Mouse (Mus musculus): ENCODE results near the gene Btrc. TPM values are rescaled to one million over a fixed set of nuclear protein-coding genes. Genes with fewer than 3 reads are reported as not detected.
A peak's percentile ranks its signal among the peaks of the same experiment; 100 is the strongest.

Gene Btrc
- polyA plus RNA-seq, 1 experiment from 2014 or later, result 63.7 TPM

- Histone ChIP-seq H3K36me3 (no peaks in the 10 kb centered on the region), H3K4me1 (replicated peaks) (peaks cover 25% of the 10 kb centered on the region), H3K9me3 (no peaks in the 10 kb centered on the region), H3K4me2 (no peak overlapping the region), H3K9ac (no peak overlapping the region), H3K4me3 (no peak overlapping the region), H3K27ac (replicated peaks) (peak overlapping the region; percentile 60), H3K27me3 (no peaks in the 10 kb centered on the region)
- 45% methylated on average over 15 of the region's 15 CpGs for WGBS
- ATAC-seq (ENCODE audit: low FRiP score, low read depth), result no peak
Measured at GRCm38 (mm10) chr19:45565925-45566715, 202.6 kb downstream of the Btrc start.

GRCm38 (mm10) chr19:45567367-45567766 is 203.8 kb downstream of the Btrc start:
- Histone ChIP-seq H3K9ac (no peak overlapping the region), H3K36me3 (peaks cover 4% of the 10 kb centered on the region; the same call in 1 of the 2 replicates), H3K9me3 (no peaks in the 10 kb centered on the region), H3K27me3 (no peaks in the 10 kb centered on the region), H3K4me2 (no peak overlapping the region), H3K4me1 (replicated peaks) (peaks cover 20% of the 10 kb centered on the region), H3K4me3 (no peak overlapping the region), H3K27ac (replicated peaks) (no peak overlapping the region)
- WGBS, result 35% methylated on average over 14 of the region's 14 CpGs
- no peak for ATAC-seq (ENCODE audit: low FRiP score, low read depth)

- Histone ChIP-seq H3K27me3 (no peaks in the 10 kb centered on the region), H3K9me3 (no peaks in the 10 kb centered on the region), H3K4me1 (replicated peaks) (peaks cover 16% of the 10 kb centered on the region), H3K9ac (no peak overlapping the region), H3K27ac (replicated peaks) (0 out of 2 replicates have a peak overlapping the region, but pooled peaks have one; percentile 22), H3K36me3 (peaks cover 14% of the 10 kb centered on the region), H3K4me2 (no peak overlapping the region), H3K4me3 (no peak overlapping the region)
- 76% methylated on average over 6 of the region's 6 CpGs for WGBS
- no peak for ATAC-seq (ENCODE audit: low FRiP score, low read depth)
Measured at GRCm38 (mm10) chr19:45573033-45573432, 209.5 kb downstream of the Btrc start.

- Histone ChIP-seq H3K4me1 (replicated peaks) (peaks cover 16% of the 10 kb centered on the region), H3K9ac (no peak overlapping the region), H3K27ac (replicated peaks) (peak overlapping the region; percentile 38; the same call in 1 of the 2 replicates), H3K4me3 (no peak overlapping the region), H3K4me2 (no peak overlapping the region), H3K9me3 (no peaks in the 10 kb centered on the region), H3K36me3 (peaks cover 23% of the 10 kb centered on the region), H3K27me3 (no peaks in the 10 kb centered on the region)
- WGBS, result 23% methylated on average over 6 of the region's 6 CpGs
- peak; percentile 63; the same call in 1 of the 2 replicates for ATAC-seq (ENCODE audit: low FRiP score, low read depth)
Measured at GRCm38 (mm10) chr19:45573861-45574267, 210.3 kb downstream of the Btrc start.

GRCm38 (mm10) chr19:45574339-45574898 is 210.9 kb downstream of the Btrc start:
- H3K4me1 ChIP-seq (replicated peaks), result peaks cover 16% of the 10 kb centered on the region
- no peak overlapping the region for H3K4me2 ChIP-seq
- no peak overlapping the region for H3K9ac ChIP-seq
- ATAC-seq (ENCODE audit: low FRiP score, low read depth), result no peak
- no peaks in the 10 kb centered on the region for H3K27me3 ChIP-seq
- peaks cover 26% of the 10 kb centered on the region for H3K36me3 ChIP-seq
- no peaks in the 10 kb centered on the region for H3K9me3 ChIP-seq
- 88% methylated on average over 7 of the region's 7 CpGs for WGBS
- H3K4me3 ChIP-seq, result no peak overlapping the region
- H3K27ac ChIP-seq (replicated peaks), result 0 out of 2 replicates have a peak overlapping the region, but pooled peaks have one; percentile 38

- H3K36me3 ChIP-seq, result peaks cover 26% of the 10 kb centered on the region
Measured at GRCm38 (mm10) chr19:45574941-45575631, 211.6 kb downstream of the Btrc start.

GRCm38 (mm10) chr19:45575632-45576001 is 212.1 kb downstream of the Btrc start:
- 21% methylated on average over 8 of the region's 8 CpGs for WGBS
- ATAC-seq (ENCODE audit: low FRiP score, low read depth), result no peak

More at GRCm38 (mm10) chr19:45574941-45575631, 211.6 kb downstream of the Btrc start:
- ATAC-seq (ENCODE audit: low FRiP score, low read depth), result no peak
- H3K4me3 ChIP-seq, result no peak overlapping the region
- no peak overlapping the region for H3K9ac ChIP-seq
- no peaks in the 10 kb centered on the region for H3K9me3 ChIP-seq
- peaks cover 20% of the 10 kb centered on the region for H3K4me1 ChIP-seq (replicated peaks)
- no peaks in the 10 kb centered on the region for H3K27me3 ChIP-seq
- 66% methylated on average over 19 of the region's 19 CpGs for WGBS
- no peak overlapping the region for H3K4me2 ChIP-seq
- no peak overlapping the region for H3K27ac ChIP-seq (replicated peaks)

GRCm38 (mm10) chr19:45577141-45577750 is 213.7 kb downstream of the Btrc start:
- no peaks in the 10 kb centered on the region for H3K9me3 ChIP-seq
- H3K4me3 ChIP-seq, result no peak overlapping the region
- H3K4me1 ChIP-seq (replicated peaks), result peaks cover 30% of the 10 kb centered on the region
- 86% methylated on average over 14 of the region's 14 CpGs for WGBS
- H3K27me3 ChIP-seq, result no peaks in the 10 kb centered on the region
- H3K27ac ChIP-seq (replicated peaks), result no peak overlapping the region
- no peak for ATAC-seq (ENCODE audit: low FRiP score, low read depth)
- peaks cover 22% of the 10 kb centered on the region for H3K36me3 ChIP-seq
- H3K9ac ChIP-seq, result no peak overlapping the region
- H3K4me2 ChIP-seq, result no peak overlapping the region

More at GRCm38 (mm10) chr19:45575632-45576001, 212.1 kb downstream of the Btrc start:
- H3K9me3 ChIP-seq, result no peaks in the 10 kb centered on the region
- no peak overlapping the region for H3K4me3 ChIP-seq
- H3K4me1 ChIP-seq (replicated peaks), result peaks cover 24% of the 10 kb centered on the region
- peaks cover 26% of the 10 kb centered on the region for H3K36me3 ChIP-seq
- H3K9ac ChIP-seq, result no peak overlapping the region
- H3K4me2 ChIP-seq, result no peak overlapping the region
- no peak overlapping the region for H3K27ac ChIP-seq (replicated peaks)
- no peaks in the 10 kb centered on the region for H3K27me3 ChIP-seq

GRCm38 (mm10) chr19:45578976-45579375 is 215.4 kb downstream of the Btrc start:
- Histone ChIP-seq H3K4me1 (replicated peaks) (peaks cover 28% of the 10 kb centered on the region), H3K4me2 (no peak overlapping the region), H3K4me3 (no peak overlapping the region), H3K9me3 (no peaks in the 10 kb centered on the region), H3K9ac (no peak overlapping the region), H3K27me3 (no peaks in the 10 kb centered on the region), H3K27ac (replicated peaks) (no peak overlapping the region), H3K36me3 (peaks cover 22% of the 10 kb centered on the region)
- no peak for ATAC-seq (ENCODE audit: low FRiP score, low read depth)
- WGBS, result 91% methylated on average over 12 of the region's 12 CpGs

- Histone ChIP-seq H3K27me3 (no peaks in the 10 kb centered on the region), H3K4me2 (no peak overlapping the region), H3K9ac (no peak overlapping the region), H3K27ac (replicated peaks) (no peak overlapping the region), H3K4me3 (no peak overlapping the region), H3K9me3 (no peaks in the 10 kb centered on the region), H3K4me1 (replicated peaks) (peaks cover 25% of the 10 kb centered on the region), H3K36me3 (peaks cover 22% of the 10 kb centered on the region)
- no peak for ATAC-seq (ENCODE audit: low FRiP score, low read depth)
- 88% methylated on average over 7 of the region's 7 CpGs for WGBS
Measured at GRCm38 (mm10) chr19:45579416-45579815, 215.9 kb downstream of the Btrc start.
